Mouse (Mus musculus) CD4-positive naive resting alpha-beta T cell, adult 57 days (primary cell): ENCODE results near the gene Susd6. TPM values are rescaled to one million over a fixed set of nuclear protein-coding genes. Genes with fewer than 3 reads are reported as not detected.

ENCODE experiments used
- total RNA-seq: library from RNA; stranded (reverse); gene quantifications from one replicate; pipeline ENCODE4 v1.2.4, GENCODE M21; 2023

Susd6 gene
- 133 TPM for total RNA-seq

GRCm38 (mm10) chr12:80789849-80790694 lies at the start of gene Susd6:
TSS of gene Susd6 (plus strand) at chr12:80790510.

GRCm38 (mm10) chr12:80760396-80760801 lies 29.9 kb upstream of the Susd6 start, which contains the start of gene Ccdc177:
TSS of gene Ccdc177 (minus strand) at chr12:80760687.

Other genes with a start within 250 kb of the Susd6 start
- 39.3 TPM for gene Slc39a9, start 146.6 kb upstream of the Susd6 start, total RNA-seq
- gene Erh, start 146.2 kb upstream of the Susd6 start, total RNA-seq = 69.4 TPM
- 1.2 TPM for gene Plekhd1, start 97.9 kb upstream of the Susd6 start, total RNA-seq
- not detected for gene Ccdc177, start 29.8 kb upstream of the Susd6 start, total RNA-seq
- gene Srsf5, start 155.0 kb downstream of the Susd6 start, total RNA-seq = 1,225 TPM
- not detected for gene Slc10a1, start 178.2 kb downstream of the Susd6 start, total RNA-seq
- gene Smoc1, start 236.3 kb downstream of the Susd6 start, total RNA-seq = 0.21 TPM